Mouse (Mus musculus) ES-E14 (cell line): ENCODE measurements at regions not wholly inside any gene's neighbourhood (a gene's known extent, or its start where the extent isn't known, plus 50 kb on each side); places are given as distances from the start of the nearest gene placed in this dataset.

Experiments
- DNase-seq: peaks from one replicate; pipeline ENCODE4 v3.0.0-alpha.2; 2013; ENCODE audit warnings: low read depth, low spot score
- H3K27ac ChIP-seq: 2 replicates; pipeline ENCODE4 v1.5.1; 2012; ENCODE audit warnings: low read depth, mild to moderate bottlenecking, low read length, moderate library complexity, mixed read lengths; ENCODE audit not compliant: poor library complexity, insufficient read depth, severe bottlenecking
- H3K36me3 ChIP-seq: 2 replicates; pipeline ENCODE4 v1.6.1; 2012; ENCODE audit warnings: mild to moderate bottlenecking, low read length, moderate library complexity, mixed read lengths; ENCODE audit not compliant: control insufficient read depth, poor library complexity, insufficient read depth, severe bottlenecking
- H3K4me1 ChIP-seq, 2 experiments: fragments of 150-350 bp in 1 of 2; sonication (generic) in 1 of 2; 2 replicates each; pipeline ENCODE4 v1.6.1; 2012; ENCODE audit warnings: low read length in 2 of 2, mild to moderate bottlenecking in 1 of 2, mixed read lengths in 1 of 2; ENCODE audit not compliant: control insufficient read depth in 2 of 2, insufficient read depth in 2 of 2, poor library complexity in 1 of 2
- H3K4me3 ChIP-seq, 2 experiments: fragments of 150-350 bp in 1 of 2; sonication (generic) in 1 of 2; 2 replicates each; pipeline ENCODE4 v1.5.1; 2012; ENCODE audit warnings: low read length in 2 of 2, low read depth in 1 of 2, mild to moderate bottlenecking in 1 of 2, mixed read lengths in 1 of 2; ENCODE audit not compliant: insufficient read depth in 1 of 2, poor library complexity in 1 of 2, severe bottlenecking in 1 of 2
- H3K9ac ChIP-seq: 2 replicates; pipeline ENCODE4 v1.6.1; 2012; ENCODE audit warnings: low read depth, mild to moderate bottlenecking, low read length, mixed read lengths; ENCODE audit not compliant: poor library complexity, insufficient read depth, severe bottlenecking
- H3K9me3 ChIP-seq: fragments of 150-350 bp; sonication (generic); 2 replicates; pipeline ENCODE4 v1.6.1; 2012; ENCODE audit warnings: low read depth, mild to moderate bottlenecking, low read length; ENCODE audit not compliant: control insufficient read depth, insufficient read depth
- CHD2 ChIP-seq: IDR thresholded peaks from 2 replicates; pipeline ENCODE4 v1.6.1; 2014; ENCODE audit warnings: mild to moderate bottlenecking, low read depth, low read length, inconsistent platforms
- HCFC1 ChIP-seq: IDR thresholded peaks from 2 replicates; pipeline ENCODE4 v1.6.1; 2012; ENCODE audit warnings: low read length, inconsistent platforms, borderline replicate concordance; ENCODE audit not compliant: insufficient read depth
- MAFK ChIP-seq: IDR thresholded peaks from 2 replicates; pipeline ENCODE4 v1.6.1; 2014; ENCODE audit warnings: mild to moderate bottlenecking, low read depth, low read length, inconsistent platforms; ENCODE audit not compliant: insufficient read depth
- ZC3H11A ChIP-seq: IDR thresholded peaks from 2 replicates; pipeline ENCODE4 v1.6.1; 2012; ENCODE audit warnings: low read depth, mild to moderate bottlenecking, inconsistent platforms, low read length, borderline replicate concordance
- ZNF384 ChIP-seq: IDR thresholded peaks from 2 replicates; pipeline ENCODE4 v1.6.1; 2012; ENCODE audit warnings: low read depth, low read length, inconsistent platforms
- in situ Hi-C, 2 experiments: fragments of 600-800 bp; cut with MboI; formaldehyde crosslinking; loops; one replicate each; pipeline ENCODE4 v1.15.1; 2025; ENCODE audit warnings: low sequenced_read_pairs in 2 of 2, inconsistent platforms in 1 of 2; ENCODE audit not compliant: unreplicated experiment in 2 of 2

DNA sequence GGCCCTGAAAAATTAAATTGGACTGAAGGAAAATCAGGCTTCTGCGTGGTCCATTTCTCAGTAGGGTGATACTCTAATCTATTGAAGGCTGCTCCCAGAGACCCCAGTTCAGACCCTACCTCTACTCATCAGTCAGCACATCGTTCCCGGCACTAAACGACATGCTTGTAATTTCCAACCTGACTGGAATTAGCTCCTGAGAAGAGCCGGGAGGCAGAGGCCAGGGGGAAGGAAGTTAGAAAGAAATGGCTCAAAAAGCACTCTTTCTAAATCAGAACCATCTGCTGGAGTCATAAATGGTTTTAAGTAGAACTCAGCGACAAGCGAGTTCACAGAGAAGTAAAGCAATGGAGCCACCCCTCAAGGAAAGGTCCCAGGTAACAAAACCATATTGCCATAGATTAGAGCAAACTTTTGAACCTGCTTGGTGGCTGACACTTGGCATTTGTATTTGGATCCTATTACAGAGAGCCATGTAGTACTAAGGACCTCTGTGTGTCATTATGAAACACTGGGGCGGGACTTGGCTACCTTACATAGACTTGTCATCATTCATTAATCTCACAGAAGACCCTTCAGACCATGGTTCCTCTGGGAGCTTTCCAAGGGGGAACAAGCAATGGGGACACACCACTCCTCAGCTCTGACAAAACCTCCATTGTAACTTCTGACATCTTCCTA, 189.3 kb upstream of the BC052040 start:
- H3K9ac ChIP-seq: no peak overlapping the region
- H3K9me3 ChIP-seq: no peaks in the 10 kb centered on the region
- H3K36me3 ChIP-seq: no peaks in the 10 kb centered on the region
- H3K4me1 ChIP-seq: no peaks in the 10 kb centered on the region
- no peak for TF ChIP-seq ZC3H11A
- no peak for TF ChIP-seq MAFK
- in situ Hi-C loops: no loop called here
- no peak overlapping the region for H3K4me3 ChIP-seq
- no peak for DNase-seq
- no peak overlapping the region for H3K27ac ChIP-seq

DNA sequence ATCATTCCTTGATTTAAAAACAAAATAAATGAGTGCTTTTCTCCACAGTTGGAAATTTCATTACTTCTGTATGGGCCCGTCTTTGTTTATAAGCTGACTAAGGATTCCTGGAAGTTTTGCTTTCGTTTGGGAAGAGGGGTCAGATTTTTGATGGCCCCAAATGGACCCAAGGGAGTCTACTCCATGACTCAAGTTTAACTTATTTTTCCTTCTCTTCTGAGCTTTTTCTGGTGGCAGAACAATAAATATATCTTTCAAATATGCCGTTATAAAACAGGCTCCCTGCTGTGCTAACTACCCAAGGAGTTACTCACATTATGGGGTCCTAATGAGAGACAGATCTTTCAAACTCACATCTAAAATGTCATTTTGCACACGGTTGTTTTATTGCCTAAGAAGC, 187.4 kb upstream of the BC052040 start:
- H3K27ac ChIP-seq: no peak overlapping the region
- H3K36me3 ChIP-seq: no peaks in the 10 kb centered on the region
- in situ Hi-C loops: no loop called here
- H3K9me3 ChIP-seq: no peaks in the 10 kb centered on the region
- no peak for DNase-seq
- H3K9ac ChIP-seq: no peak overlapping the region
- no peak overlapping the region for H3K4me3 ChIP-seq
- H3K4me1 ChIP-seq: no peaks in the 10 kb centered on the region
- TF ChIP-seq HCFC1: no peak

DNA sequence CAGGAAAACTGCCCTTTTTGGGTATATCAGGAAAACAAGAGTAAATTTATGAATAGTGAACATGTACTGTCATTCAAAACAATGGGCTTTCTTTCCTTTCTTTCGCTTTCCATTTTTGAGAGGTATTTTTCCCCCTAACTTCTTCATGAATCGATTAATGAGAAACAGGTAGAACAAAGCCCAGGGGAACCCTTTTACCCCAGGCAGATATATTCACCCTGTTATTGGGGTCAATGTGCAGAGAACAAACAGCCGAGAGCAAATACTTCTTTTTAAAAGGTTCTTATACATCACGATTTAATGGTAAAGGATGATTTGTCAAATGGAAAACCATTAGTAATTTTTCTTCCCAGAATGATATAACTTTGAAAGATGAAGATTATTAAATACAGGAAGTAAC, 183.0 kb upstream of the BC052040 start:
- Histone ChIP-seq H3K27ac (no peak overlapping the region), H3K9me3 (no peaks in the 10 kb centered on the region), H3K9ac (no peak overlapping the region), H3K4me3 (no peak overlapping the region), H3K4me1 (no peaks in the 10 kb centered on the region), H3K36me3 (no peaks in the 10 kb centered on the region)
- in situ Hi-C loops: no loop called here
- TF ChIP-seq ZNF384 (no peak), ZC3H11A (no peak), CHD2 (no peak), MAFK (no peak), HCFC1 (no peak)
- no peak for DNase-seq

DNA sequence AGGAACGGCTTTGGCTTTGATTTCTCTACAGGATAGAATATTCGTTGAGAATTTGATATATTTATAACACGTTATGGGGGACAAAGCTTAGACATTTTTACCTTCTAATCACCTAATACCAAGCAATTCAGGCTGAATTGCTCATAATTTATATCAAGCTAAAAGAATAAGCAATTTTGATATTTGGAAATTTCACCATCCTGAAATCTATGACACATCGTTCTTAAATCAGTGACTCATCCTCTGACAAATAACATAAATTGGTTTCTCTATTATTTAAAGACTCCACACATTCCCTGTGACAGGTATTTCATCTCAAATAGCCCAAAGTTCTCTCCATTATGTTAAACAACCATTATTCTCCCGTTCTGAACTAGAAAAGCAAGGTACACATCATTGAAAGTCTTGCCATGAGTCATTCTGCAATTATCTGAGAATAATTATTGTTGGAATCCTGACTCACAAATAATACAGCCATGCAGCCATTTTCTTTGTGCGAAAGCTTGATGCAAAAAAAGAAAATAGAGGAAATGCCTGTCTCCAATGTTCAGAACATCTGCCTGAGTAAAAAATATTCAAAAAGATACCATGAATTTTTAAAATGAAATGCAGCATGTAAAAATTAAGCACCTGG, 182.3 kb upstream of the BC052040 start:
- no peaks in the 10 kb centered on the region for H3K36me3 ChIP-seq
- in situ Hi-C loops: no loop called here
- no peak for TF ChIP-seq ZC3H11A
- H3K27ac ChIP-seq: no peak overlapping the region
- no peak overlapping the region for H3K4me3 ChIP-seq
- no peak overlapping the region for H3K9ac ChIP-seq
- no peaks in the 10 kb centered on the region for H3K9me3 ChIP-seq
- no peaks in the 10 kb centered on the region for H3K4me1 ChIP-seq
- DNase-seq: no peak

DNA sequence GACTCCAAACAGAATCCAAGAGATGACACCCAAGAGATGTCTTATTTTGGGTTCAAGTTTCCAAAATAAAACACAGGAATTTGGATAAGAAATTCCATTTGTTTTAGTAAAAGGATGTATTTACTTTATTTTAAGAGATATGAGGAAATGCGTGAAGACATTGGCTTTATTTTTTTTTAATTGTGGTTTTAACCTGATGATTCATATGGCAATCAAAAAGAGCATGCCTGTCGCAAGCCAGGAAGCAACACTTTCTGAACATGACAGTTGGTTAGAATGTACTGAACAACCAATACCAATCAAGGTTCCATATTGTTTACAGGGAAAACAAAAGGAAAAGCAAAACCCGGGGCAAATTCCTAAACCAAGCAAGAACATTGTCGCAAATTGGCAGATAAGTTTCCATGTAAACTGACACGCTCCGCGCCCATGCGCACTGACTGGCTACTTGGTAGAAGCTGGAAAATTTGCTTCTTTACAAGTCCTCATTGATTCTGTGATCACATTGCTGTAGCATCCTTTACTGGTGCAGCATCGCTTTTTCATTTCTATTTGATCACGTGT, 181.4 kb upstream of the BC052040 start:
- no peaks in the 10 kb centered on the region for H3K36me3 ChIP-seq
- no peak overlapping the region for H3K9ac ChIP-seq
- in situ Hi-C loops: no loop called here
- H3K27ac ChIP-seq: no peak overlapping the region
- DNase-seq: no peak
- no peak overlapping the region for H3K4me3 ChIP-seq
- H3K9me3 ChIP-seq: no peaks in the 10 kb centered on the region
- TF ChIP-seq ZNF384: no peak
- no peak for TF ChIP-seq CHD2
- no peak for TF ChIP-seq MAFK
- TF ChIP-seq HCFC1: no peak
- TF ChIP-seq ZC3H11A: no peak
- H3K4me1 ChIP-seq: no peaks in the 10 kb centered on the region
